Mouse (Mus musculus) Patski (cell line): ENCODE measurements around the gene Gm9958. TPM values are rescaled to one million over a fixed set of nuclear protein-coding genes. Genes with fewer than 3 reads are reported as not detected.
A peak's percentile ranks its signal among the peaks of the same experiment; 100 is the strongest.

Experiments
- ATAC-seq: fragments of 100-300 bp; one replicate; pipeline ENCODE4 v1.8.0; 2021
- CTCF ChIA-PET: fragments of 350-600 bp; sonication (Branson Sonifier 250); formaldehyde crosslinking; loops from one replicate; lab custom pipeline; 2022; ENCODE audit warnings: inconsistent platforms; lab: Charles Lee
- POLR2A ChIA-PET: fragments of 350-600 bp; sonication (Branson Sonifier 250); formaldehyde crosslinking; loops from one replicate; lab custom pipeline; 2022; ENCODE audit warnings: antibody characterized with exemption, inconsistent platforms; lab: Charles Lee
- DNase-seq: peaks from one replicate; pipeline ENCODE4 v3.0.0-alpha.2; 2011; ENCODE audit warnings: low read depth, low spot score
- H3K27me3 ChIP-seq: fragments of 371-371 bp; one replicate; pipeline ENCODE4 v1.5.1; 2021
- CTCF ChIP-seq: fragments of 100-300 bp; IDR thresholded peaks from one replicate; pipeline ENCODE4 v1.5.1; 2021
- in situ Hi-C: fragments of 300-500 bp; cut with MboI; formaldehyde crosslinking; loops from 3 replicates; pipeline ENCODE4 v1.11.1; 2018; ENCODE audit warnings: low pct_unique_long_range_greater_than_20kb, mixed read lengths
- polyA plus RNA-seq: library from polyadenylated mRNA; unstranded; gene quantifications from one replicate; pipeline ENCODE4 v1.2.3, GENCODE M21; 2021

Gene Gm9958
- polyA plus RNA-seq, 1 experiment from 2014 or later, result 1.8 TPM

GRCm38 (mm10) chr5:90355824-90356223 lies 11.2 kb upstream of the Gm9958 start:
- ChIA-PET POLR2A (interaction anchor here (0.9 kb wide), 1 partner anchor 11 kb away, joined by 3 read pairs; the partner anchor contains the start of genes Ankrd17 and Gm9958), CTCF (interaction anchor here (1.0 to 4.8 kb wide), 5 partner anchors 8 to 145 kb away, joined by 3 to 41 read pairs (median 4); no protein-coding TSS in a partner anchor)
- TF ChIP-seq CTCF, result no peak
- ATAC-seq (no peak), DNase-seq (no peak)
- in situ Hi-C loops, result loop anchor here (25.0 kb wide), 1 partner anchor 894 kb away; the partner anchor contains the start of gene Gc
- H3K27me3 ChIP-seq, result no peaks in the 10 kb centered on the region

- in situ Hi-C loops, result loop anchor here (25.0 kb wide), 1 partner anchor 902 kb away; the partner anchor contains the start of gene Gc
- peak; percentile 78 for TF ChIP-seq CTCF
- no peaks in the 10 kb centered on the region for H3K27me3 ChIP-seq
- ChIA-PET CTCF (interaction anchor here (0.7 to 3.2 kb wide), 21 partner anchors 9 to 161 kb away, joined by 3 to 18 read pairs (median 6); no protein-coding TSS in a partner anchor), POLR2A (interaction anchor here (0.7 to 1.3 kb wide), 6 partner anchors 8 to 600 kb away, joined by 3 to 6 read pairs (median 4); no protein-coding TSS in a partner anchor)
- DNase-seq (peak; percentile 43), ATAC-seq (no peak)
Measured at GRCm38 (mm10) chr5:90364526-90364925, 2.5 kb upstream of the Gm9958 start.

- DNase-seq (no peak), ATAC-seq (peak; percentile 23)
- no peak for TF ChIP-seq CTCF
- ChIA-PET POLR2A (interaction anchor here (0.7 to 1.3 kb wide), 5 partner anchors 8 to 599 kb away, joined by 3 to 6 read pairs (median 3); no protein-coding TSS in a partner anchor), CTCF (interaction anchor here (0.8 to 3.2 kb wide), 11 partner anchors 10 to 162 kb away, joined by 3 to 18 read pairs (median 8); no protein-coding TSS in a partner anchor)
- H3K27me3 ChIP-seq, result no peaks in the 10 kb centered on the region
- in situ Hi-C loops, result loop anchor here (5.0 to 25.0 kb wide), 2 partner anchors 143 to 903 kb away; partner anchors contain the start of genes Cox18 and Gc
Measured at GRCm38 (mm10) chr5:90365141-90365951, 1.7 kb upstream of the Gm9958 start.

GRCm38 (mm10) chr5:90366121-90367066 lies 610 bp upstream of the Gm9958 start, which contains the start of gene Ankrd17:
Gene Ankrd17 (minus strand): TSS chr5:90366577.
- POLR2A ChIA-PET, result interaction anchor here (0.8 to 1.4 kb wide), 2 partner anchors 10 to 134 kb away, joined by 3 read pairs; no protein-coding TSS in a partner anchor
- in situ Hi-C loops, result loop anchor here (5.0 to 25.0 kb wide), 2 partner anchors 144 to 904 kb away; partner anchors contain the start of genes Cox18 and Gc
- CTCF ChIA-PET, result interaction anchor here (0.9 kb wide), 1 partner anchor 149 kb away, joined by 3 read pairs; no protein-coding TSS in a partner anchor
- H3K27me3 ChIP-seq, result no peaks in the 10 kb centered on the region
- no peak for TF ChIP-seq CTCF
- DNase-seq (peak; percentile 80), ATAC-seq (peak; percentile 80)

GRCm38 (mm10) chr5:90370401-90370800 lies 3.4 kb downstream of the Gm9958 start:
- ChIA-PET POLR2A (no interaction called here), CTCF (no interaction called here)
- H3K27me3 ChIP-seq, result peaks cover 13% of the 10 kb centered on the region
- DNase-seq (no peak), ATAC-seq (no peak)
- no peak for TF ChIP-seq CTCF
- in situ Hi-C loops, result loop anchor here (25.0 kb wide), 1 partner anchor 908 kb away; the partner anchor contains the start of gene Gc

- no peak for TF ChIP-seq CTCF
- ATAC-seq (no peak), DNase-seq (no peak)
- H3K27me3 ChIP-seq, result peaks cover 32% of the 10 kb centered on the region
- in situ Hi-C loops, result loop anchor here (25.0 kb wide), 1 partner anchor 911 kb away; the partner anchor contains the start of gene Gc
- ChIA-PET CTCF (interaction anchor here (1.3 to 1.6 kb wide), 2 partner anchors 9 to 170 kb away, joined by 3 to 5 read pairs; no protein-coding TSS in a partner anchor), POLR2A (interaction anchor here (0.7 kb wide), 1 partner anchor 1708 kb away, joined by 3 read pairs; no protein-coding TSS in a partner anchor)
Measured at GRCm38 (mm10) chr5:90373708-90374107, 6.7 kb downstream of the Gm9958 start.

GRCm38 (mm10) chr5:90381458-90381857 lies 14.5 kb downstream of the Gm9958 start:
- in situ Hi-C loops, result loop anchor here (10.0 kb wide), 1 partner anchor 193 kb away; no protein-coding TSS in a partner anchor
- ChIA-PET POLR2A (no interaction called here), CTCF (no interaction called here)
- DNase-seq (no peak), ATAC-seq (no peak)
- TF ChIP-seq CTCF, result no peak
- H3K27me3 ChIP-seq, result peaks cover 24% of the 10 kb centered on the region

- DNase-seq (no peak), ATAC-seq (no peak)
- POLR2A ChIA-PET, result no interaction called here
- in situ Hi-C loops, result loop anchor here (10.0 kb wide), 1 partner anchor 192 kb away; no protein-coding TSS in a partner anchor
- TF ChIP-seq CTCF, result peak; percentile 48
- H3K27me3 ChIP-seq, result peaks cover 23% of the 10 kb centered on the region
- CTCF ChIA-PET, result interaction anchor here (1.1 to 1.6 kb wide), 6 partner anchors 9 to 180 kb away, joined by 3 to 8 read pairs (median 4); no protein-coding TSS in a partner anchor
Measured at GRCm38 (mm10) chr5:90383080-90383479, 16.1 kb downstream of the Gm9958 start.

GRCm38 (mm10) chr5:90393764-90394163 lies 26.8 kb downstream of the Gm9958 start:
- ChIA-PET CTCF (interaction anchor here (1.0 to 1.5 kb wide), 3 partner anchors 11 to 195 kb away, joined by 3 to 4 read pairs (median 4); no protein-coding TSS in a partner anchor), POLR2A (interaction anchor here (0.7 kb wide), 2 partner anchors 42 to 160 kb away, joined by 3 read pairs; no protein-coding TSS in a partner anchor)
- no peak for TF ChIP-seq CTCF
- in situ Hi-C loops, result no loop called here
- ATAC-seq (no peak), DNase-seq (no peak)
- peaks cover 29% of the 10 kb centered on the region for H3K27me3 ChIP-seq
